Mouse (Mus musculus) thymus, postnatal 4 days (tissue): ENCODE measurements around the gene Ren1.

Source experiments
- DNase-seq: peaks from one replicate; pipeline ENCODE4 v3.0.0; 2021

Gene Ren1

DNA sequence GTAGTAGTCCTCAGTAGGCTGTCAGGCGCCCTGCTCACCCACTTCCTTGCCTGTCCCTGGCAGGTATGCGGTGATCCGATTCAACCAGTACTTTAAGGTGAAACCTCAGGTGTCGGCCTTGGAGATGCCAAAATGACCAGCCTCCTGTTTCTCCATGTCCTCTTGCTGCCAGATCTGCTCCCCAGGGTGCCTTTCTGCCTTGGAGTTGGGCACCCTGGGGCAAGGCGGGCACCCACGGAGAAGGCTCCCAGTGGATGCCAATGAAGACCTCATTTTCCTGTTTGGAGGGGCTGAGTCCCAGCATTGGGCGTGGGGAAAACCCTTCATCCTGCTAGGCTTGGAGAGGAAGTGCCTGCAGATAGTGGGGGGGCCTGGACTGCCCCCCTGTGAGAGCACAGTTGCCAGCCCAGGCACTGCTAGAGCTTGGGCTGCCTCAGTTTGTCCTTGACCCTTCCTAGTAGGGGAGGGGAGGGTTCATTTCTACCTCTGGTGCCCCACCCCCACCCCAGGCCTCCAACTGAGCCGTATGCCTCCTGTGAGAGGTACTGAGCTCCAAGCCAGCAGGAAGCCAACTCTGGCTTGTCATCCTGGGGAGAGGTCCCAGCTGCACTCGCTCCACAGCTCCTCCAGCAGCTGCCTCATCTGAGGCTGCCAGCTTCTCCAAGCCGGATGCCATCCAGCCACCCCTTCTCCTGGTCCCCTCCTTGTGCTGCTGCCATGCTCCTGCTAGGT, 29.1 kb downstream of the Ren1 start:
- no peak for DNase-seq

- no peak for DNase-seq
Observed at GRCm38 (mm10) chr1:133379986-133380320, 29.6 kb downstream of the Ren1 start.

- peak; percentile 46 for DNase-seq
Observed at GRCm38 (mm10) chr1:133380347-133381065, 30.2 kb downstream of the Ren1 start.

GRCm38 (mm10) chr1:133382008-133382407, 31.7 kb downstream of the Ren1 start:
- DNase-seq: peak; percentile 53

DNA sequence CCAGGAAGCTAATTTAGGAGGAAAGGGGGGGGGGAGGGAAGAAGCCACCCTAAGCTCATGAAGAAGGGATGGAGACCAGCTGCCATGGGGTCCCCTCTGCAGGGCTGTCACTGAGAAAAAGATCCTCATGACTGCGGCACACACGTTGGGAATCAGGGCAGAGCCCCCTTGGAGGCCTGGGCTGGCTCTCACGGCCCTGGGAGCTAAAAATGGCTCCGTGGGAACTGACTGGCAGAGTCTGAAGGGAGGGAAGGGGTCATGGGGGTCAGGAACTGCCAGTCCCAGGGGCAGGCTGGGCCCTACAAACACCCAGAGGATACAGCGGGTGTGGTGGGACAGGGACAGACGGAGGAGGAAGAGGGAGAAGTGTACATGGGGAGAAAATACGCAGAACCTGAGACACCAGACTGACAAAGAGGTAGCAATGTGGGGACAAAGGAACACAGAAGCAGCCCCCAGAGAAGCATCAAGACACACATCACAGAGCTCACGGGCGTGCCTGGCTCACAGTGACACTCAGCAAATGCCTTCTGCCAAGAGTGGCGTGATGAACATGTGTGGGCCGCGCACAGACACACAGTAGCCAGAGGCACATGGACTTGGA, 32.3 kb downstream of the Ren1 start:
- no peak for DNase-seq

DNA sequence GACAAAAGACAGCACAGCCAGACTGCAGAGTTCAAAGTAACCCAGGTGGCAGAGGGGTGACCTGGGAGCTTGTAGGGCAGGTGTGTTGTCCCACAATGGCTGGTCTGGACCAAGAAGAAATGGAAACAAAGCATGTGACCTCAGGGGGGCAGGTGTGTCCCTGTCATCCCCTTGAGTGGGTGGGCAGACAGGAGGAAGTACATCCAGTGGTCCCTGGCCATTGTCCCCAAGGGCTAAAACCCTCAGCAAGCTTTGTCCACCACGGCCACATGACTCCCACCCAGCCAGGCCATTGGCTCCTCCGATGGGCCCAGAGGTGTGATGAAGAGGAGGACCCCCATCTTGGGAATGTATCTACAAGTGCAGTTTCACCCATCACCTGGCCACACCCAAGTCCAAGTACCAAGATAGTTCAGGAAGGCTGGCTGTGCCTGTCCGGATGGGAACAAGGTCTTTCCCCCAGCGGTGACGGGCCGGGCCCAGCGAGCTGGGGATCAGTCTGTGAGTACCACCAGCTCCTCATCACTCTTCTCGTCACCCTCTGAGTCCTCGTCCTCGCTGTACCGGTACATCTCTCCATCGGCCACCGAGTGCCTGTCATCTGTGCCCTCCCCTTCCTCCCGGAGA, 33.0 kb downstream of the Ren1 start:
- DNase-seq: no peak

- DNase-seq: peak; percentile 94
Observed at GRCm38 (mm10) chr1:133385506-133385905, 35.2 kb downstream of the Ren1 start.

GRCm38 (mm10) chr1:133386209-133386608, 35.9 kb downstream of the Ren1 start:
- no peak for DNase-seq

- no peak for DNase-seq
Observed at GRCm38 (mm10) chr1:133387539-133388268, 37.4 kb downstream of the Ren1 start.

DNA sequence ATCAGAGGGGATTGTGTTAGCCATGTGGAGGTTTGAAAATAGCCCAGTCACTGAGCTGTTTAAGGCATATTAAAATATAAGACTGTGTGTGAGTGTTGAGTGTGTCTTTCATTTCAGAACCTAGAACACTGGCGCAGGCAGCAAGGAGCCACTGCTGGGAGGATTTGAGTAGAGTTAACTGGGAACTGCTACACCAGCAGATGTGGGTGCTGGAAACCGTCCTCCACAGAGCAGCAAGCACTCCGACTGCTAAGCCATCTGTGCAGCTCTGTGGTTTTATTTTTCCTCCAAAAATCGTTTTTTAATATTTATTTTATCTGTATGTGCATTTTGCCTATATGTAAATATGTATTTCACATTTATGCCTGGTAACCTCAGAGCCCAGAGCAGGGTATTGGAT, 44.4 kb downstream of the Ren1 start:
- no peak for DNase-seq

GRCm38 (mm10) chr1:133396693-133397092, 46.4 kb downstream of the Ren1 start:
- no peak for DNase-seq

DNA sequence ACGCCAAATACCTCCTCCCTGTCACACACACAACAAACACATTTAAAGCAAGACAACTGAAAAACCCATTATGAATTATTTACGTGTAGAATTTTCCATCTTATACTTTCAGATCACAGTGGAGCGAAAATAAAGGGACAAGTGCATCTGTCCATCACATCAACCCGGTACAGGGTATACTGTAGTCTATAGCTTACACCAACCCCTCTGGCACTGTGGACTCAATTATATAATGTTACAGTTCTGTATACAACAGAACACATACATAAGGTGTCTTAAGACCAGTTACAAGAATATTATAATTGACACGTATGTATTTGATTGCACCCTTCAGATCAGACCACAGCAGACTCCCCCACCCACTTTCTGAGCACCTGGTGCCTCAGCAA, 46.8 kb downstream of the Ren1 start:
- DNase-seq: no peak

GRCm38 (mm10) chr1:133397483-133398237, 47.4 kb downstream of the Ren1 start:
- DNase-seq: peak; percentile 38

GRCm38 (mm10) chr1:133400014-133400725, 49.9 kb downstream of the Ren1 start:
- DNase-seq: peak; percentile 43

- no peak for DNase-seq
Observed at GRCm38 (mm10) chr1:133404005-133404404, 53.7 kb downstream of the Ren1 start.

- DNase-seq: peak; percentile 48
Observed at GRCm38 (mm10) chr1:133406614-133407013, 56.3 kb downstream of the Ren1 start.

GRCm38 (mm10) chr1:133407436-133407835, 57.1 kb downstream of the Ren1 start:
- DNase-seq: no peak

- DNase-seq: no peak
Observed at GRCm38 (mm10) chr1:133408321-133408720, 58.0 kb downstream of the Ren1 start.

DNA sequence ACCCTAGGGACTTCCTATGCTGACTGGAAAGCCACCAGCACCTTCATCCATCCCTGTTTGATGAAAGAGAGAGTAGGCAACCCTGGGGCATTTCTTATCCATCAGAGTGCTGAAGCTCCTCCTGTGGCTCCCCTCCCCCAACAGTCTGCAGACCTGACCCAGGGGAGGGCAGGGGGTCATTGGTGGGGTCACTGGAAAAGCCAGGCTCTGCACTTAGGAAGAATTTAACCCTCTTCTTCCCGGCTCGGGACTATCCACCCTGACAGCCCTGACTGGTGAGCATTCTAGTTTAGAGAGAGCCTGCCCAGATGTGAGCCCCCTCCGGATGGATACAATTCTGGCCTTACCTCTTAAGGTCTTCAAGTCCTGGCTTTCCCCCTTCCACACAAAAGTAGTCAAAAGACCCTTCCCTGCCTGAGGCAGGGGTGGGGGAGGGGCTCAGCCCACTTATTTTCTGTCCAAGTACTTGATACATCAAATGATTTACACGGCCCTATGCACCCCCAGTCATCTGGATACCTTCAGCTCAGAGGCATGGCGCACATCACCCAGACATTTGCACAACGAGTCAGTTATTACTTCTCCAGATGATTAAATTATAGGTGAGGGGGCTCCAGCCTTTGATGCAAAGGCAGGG, 58.7 kb downstream of the Ren1 start:
- no peak for DNase-seq

DNA sequence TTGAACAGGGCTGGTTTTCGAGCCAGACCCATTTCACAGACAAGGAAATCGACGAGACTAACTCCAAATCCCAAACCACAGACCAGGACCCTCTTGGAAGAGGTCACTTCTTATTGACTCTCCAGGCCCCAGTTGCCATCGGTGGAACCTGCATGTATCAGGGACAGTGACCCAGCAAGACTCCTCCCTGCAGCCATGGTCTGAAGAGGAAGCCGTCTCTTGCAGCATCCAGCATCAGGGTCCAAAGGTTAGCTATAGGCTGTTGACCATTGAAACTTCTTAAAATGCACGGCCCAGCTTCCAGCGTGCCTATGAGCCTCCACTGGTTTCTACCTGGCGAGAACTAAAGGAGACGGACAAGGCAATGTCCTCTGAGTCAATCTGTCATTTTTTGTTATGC, 59.5 kb downstream of the Ren1 start:
- no peak for DNase-seq
